ENCODE assay signal across 15 mouse cellular contexts in the genomic region with DNA sequence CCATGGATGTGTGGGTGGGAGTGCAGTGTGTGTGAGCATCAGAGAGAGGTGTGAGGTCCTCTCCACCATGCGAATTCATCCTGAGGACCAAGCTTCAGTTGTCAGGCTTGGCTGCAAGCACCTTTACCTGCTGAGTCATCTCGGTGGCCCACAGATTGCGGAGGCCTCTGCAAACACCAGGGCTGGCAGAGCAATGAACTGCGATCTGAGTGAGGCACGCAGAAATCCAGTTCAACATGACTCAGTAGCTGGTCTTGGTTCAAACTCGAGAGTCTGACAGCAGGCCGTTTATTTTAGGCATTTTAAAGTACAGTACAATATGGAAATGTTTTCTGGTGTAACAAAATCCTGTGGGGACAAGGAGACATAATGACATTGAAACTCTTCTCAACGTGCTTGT. TPM values are rescaled to one million over a fixed set of nuclear protein-coding genes. Genes with fewer than 3 reads are reported as not detected.
A peak's percentile ranks its signal among the peaks of the same experiment; 100 is the strongest.
DNase-seq lines count a peak whose midpoint lies in the region; ATAC-seq lines count a peak whose summit lies in the region.
"Had no signal": no experiment of that assay in that cellular context is flagged by ENCODE, and none has a peak within 500 bp of the region (broad histone marks: within the 10 kb centered on the region; RNA-seq: fewer than 3 reads in every experiment).

No protein-coding gene starts in this region.

- H3K4me1 ChIP-seq in heart, embryonic 14.5 days (ENCODE audit: control insufficient read depth in 2 of 2, insufficient read depth in 2 of 2, low read length in 2 of 2), result peaks cover 5 to 11% of the 10 kb centered on the region in 2 experiments; a peak in 2 of 4 replicates
- peaks cover 48% of the 10 kb centered on the region for H3K4me1 ChIP-seq in liver, embryonic 13.5 days (replicated peaks)
- H3K4me1 ChIP-seq in forebrain, embryonic 15.5 days, result no peaks in the 10 kb centered on the region

- no peak overlapping the region for H3K4me2 ChIP-seq in heart, embryonic 14.5 days (ENCODE audit: low read length)
- no peak overlapping the region for H3K4me2 ChIP-seq in liver, embryonic 13.5 days
- H3K4me2 ChIP-seq in forebrain, embryonic 15.5 days (replicated peaks), result no peak overlapping the region
- H3K4me2 ChIP-seq: embryonic facial prominence, embryonic 15.5 days; hindbrain, embryonic 12.5 days had no signal

- no peak overlapping the region for H3K4me3 ChIP-seq in heart, embryonic 14.5 days (ENCODE audit: control insufficient read depth in 1 of 2, insufficient read depth in 1 of 2, low read depth in 1 of 2, low read length in 2 of 2)
- no peak overlapping the region for H3K4me3 ChIP-seq in liver, embryonic 13.5 days (replicated peaks)
- H3K4me3 ChIP-seq in forebrain, embryonic 15.5 days, result no peak overlapping the region
- H3K4me3 ChIP-seq: embryonic facial prominence, embryonic 15.5 days; hindbrain, embryonic 12.5 days had no signal

- H3K9ac ChIP-seq in heart, embryonic 14.5 days (ENCODE audit: low read length), result no peak overlapping the region
- no peak overlapping the region for H3K9ac ChIP-seq in liver, embryonic 13.5 days
- no peak overlapping the region for H3K9ac ChIP-seq in forebrain, embryonic 15.5 days (replicated peaks)
- H3K9ac ChIP-seq: embryonic facial prominence, embryonic 15.5 days; hindbrain, embryonic 12.5 days had no signal

- ATAC-seq in heart, embryonic 14.5 days (ENCODE audit: insufficient number of reproducible peaks, insufficient read depth, low FRiP score, low read depth), result no peak
- no peak for ATAC-seq in liver, embryonic 13.5 days (ENCODE audit: low read depth)
- no peak for ATAC-seq in forebrain, embryonic 15.5 days (replicated peaks)

- no peak for DNase-seq in heart, postnatal 14 days
- peak; percentile 76 for DNase-seq in NIH3T3 (ENCODE audit: low read depth)
- peak; percentile 61 to 73 for DNase-seq in layer of hippocampus, adult 8-10 months (ENCODE audit: low spot score in 2 of 2)
- DNase-seq in liver, embryonic 13.5 days, result no peak
- no peak for DNase-seq in ovary, postnatal 36 days (ENCODE audit: low spot score)
- no peak for DNase-seq in cerebellum, adult 18-20 months
- DNase-seq: cerebellum, adult 11 months; kidney, postnatal 4 days; lung, postnatal 14 days had no signal

- intact Hi-C loops in heart, postnatal 14 days (cut with DNase I), result no loop called here

- WGBS in heart, embryonic 14.5 days, result 62% methylated on average over 8 of the region's 8 CpGs
- WGBS in liver, embryonic 13.5 days (ENCODE audit: insufficient replicate concordance), result 35% methylated on average over 8 of the region's 8 CpGs
- WGBS in forebrain, embryonic 15.5 days, result 90% methylated on average over 8 of the region's 8 CpGs

- no peaks in the 10 kb centered on the region for H3K27me3 ChIP-seq in heart, embryonic 14.5 days (ENCODE audit: control insufficient read depth, insufficient read depth, low read length)
- no peaks in the 10 kb centered on the region for H3K27me3 ChIP-seq in liver, embryonic 13.5 days
- H3K27me3 ChIP-seq in forebrain, embryonic 15.5 days, result no peaks in the 10 kb centered on the region
- H3K27me3 ChIP-seq: embryonic facial prominence, embryonic 15.5 days; hindbrain, embryonic 12.5 days had no signal

- 0 out of 2 replicates have a peak, but pooled peaks cover 5% of the 10 kb centered on the region for H3K36me3 ChIP-seq in heart, embryonic 14.5 days (ENCODE audit: control insufficient read depth, insufficient read depth, low read length)
- H3K36me3 ChIP-seq in liver, embryonic 13.5 days, result peaks cover 15% of the 10 kb centered on the region; the same call in 1 of the 2 replicates
- H3K36me3 ChIP-seq in forebrain, embryonic 15.5 days, result no peaks in the 10 kb centered on the region
- H3K36me3 ChIP-seq: embryonic facial prominence, embryonic 15.5 days; hindbrain, embryonic 12.5 days had no signal

- no peaks in the 10 kb centered on the region for H3K9me3 ChIP-seq in heart, embryonic 14.5 days (ENCODE audit: control insufficient read depth, low read length)
- no peaks in the 10 kb centered on the region for H3K9me3 ChIP-seq in liver, embryonic 13.5 days (replicated peaks)
- no peaks in the 10 kb centered on the region for H3K9me3 ChIP-seq in forebrain, embryonic 15.5 days
- H3K9me3 ChIP-seq: embryonic facial prominence, embryonic 15.5 days; hindbrain, embryonic 12.5 days had no signal

- H3K27ac ChIP-seq in heart, embryonic 14.5 days (replicated peaks in 1 of 2; ENCODE audit: control insufficient read depth in 1 of 2, insufficient read depth in 1 of 2, low read depth in 2 of 2, low read length in 2 of 2), result peak overlapping the region; percentile 8 to 16; a peak in 1 of 4 replicates
- H3K27ac ChIP-seq in liver, embryonic 13.5 days, result peak overlapping the region; percentile 5; the same call in 1 of the 2 replicates
- H3K27ac ChIP-seq in forebrain, embryonic 15.5 days (replicated peaks), result no peak overlapping the region
- H3K27ac ChIP-seq: embryonic facial prominence, embryonic 15.5 days; hindbrain, embryonic 12.5 days had no signal

RNA-seq across cellular contexts. Expression of gene Raver1, which starts 6.0 kb away (rescaled TPM):
- polyA plus RNA-seq in heart, embryonic 14.5 days (2014; fragmentation: Nextera tagmentation; extraction: Ambion mirVana), result 43.9 and 44.9 TPM in 2 replicates
- total RNA-seq in heart, postnatal 14 days (2021), result 10 to 100 TPM; 27.4 to 31.2 TPM
- total RNA-seq in layer of hippocampus, adult 8-10 months (2022), result 10 to 100 TPM; 26.7 to 35.4 (median 31.6) TPM
- polyA plus RNA-seq in liver, embryonic 13.5 days (2015; fragmentation: Nextera tagmentation; extraction: Ambion mirVana), result 18.4 and 27.0 TPM in 2 replicates
- polyA plus RNA-seq in forebrain, embryonic 15.5 days (2015; fragmentation: Nextera tagmentation; extraction: Ambion mirVana), result 36.8 and 42.0 TPM in 2 replicates

RNA-seq across cellular contexts. Expression of gene Gm38431, which starts 6.0 kb away (rescaled TPM):
- polyA plus RNA-seq in heart, embryonic 14.5 days (2014; fragmentation: Nextera tagmentation; extraction: Ambion mirVana), result 1.3 and 1.4 TPM in 2 replicates
- 1 to 10 TPM in 1 of 2 experiments, under 1 TPM in 1; 0.68 to 1.8 TPM for total RNA-seq in heart, postnatal 14 days (2021)
- 1 to 10 TPM; 2.7 to 5.4 (median 4.0) TPM for total RNA-seq in layer of hippocampus, adult 8-10 months (2022)
- polyA plus RNA-seq in liver, embryonic 13.5 days (2015; fragmentation: Nextera tagmentation; extraction: Ambion mirVana), result 1.3 and 1.6 TPM in 2 replicates
- 1.0 and 1.3 TPM in 2 replicates for polyA plus RNA-seq in forebrain, embryonic 15.5 days (2015; fragmentation: Nextera tagmentation; extraction: Ambion mirVana)

RNA-seq across cellular contexts. Expression of gene Fdx1l, which starts 24.4 kb away (rescaled TPM):
- 45.1 and 50.8 TPM in 2 replicates for polyA plus RNA-seq in heart, embryonic 14.5 days (2014; fragmentation: Nextera tagmentation; extraction: Ambion mirVana)
- total RNA-seq in heart, postnatal 14 days (2021), result 10 to 100 TPM; 25.4 to 26.8 TPM
- total RNA-seq in layer of hippocampus, adult 8-10 months (2022), result 10 to 100 TPM; 47.3 to 69.6 (median 59.3) TPM
- 36.6 and 41.0 TPM in 2 replicates for polyA plus RNA-seq in liver, embryonic 13.5 days (2015; fragmentation: Nextera tagmentation; extraction: Ambion mirVana)
- 52.2 and 58.9 TPM in 2 replicates for polyA plus RNA-seq in forebrain, embryonic 15.5 days (2015; fragmentation: Nextera tagmentation; extraction: Ambion mirVana)

RNA-seq across cellular contexts. Expression of gene Gm49373, which starts 24.9 kb away (rescaled TPM):
- polyA plus RNA-seq in heart, embryonic 14.5 days (2014; fragmentation: Nextera tagmentation; extraction: Ambion mirVana), result 0.12 and 0.49 TPM in 2 replicates
- under 1 TPM; 0.26 to 0.39 TPM for total RNA-seq in heart, postnatal 14 days (2021)
- total RNA-seq in layer of hippocampus, adult 8-10 months (2022), result 1 to 10 TPM; 1.2 to 2.3 (median 2.2) TPM
- polyA plus RNA-seq in liver, embryonic 13.5 days (2015; fragmentation: Nextera tagmentation; extraction: Ambion mirVana), result 0.56 and 0.68 TPM in 2 replicates
- 1.3 TPM in 2 replicates for polyA plus RNA-seq in forebrain, embryonic 15.5 days (2015; fragmentation: Nextera tagmentation; extraction: Ambion mirVana)

RNA-seq across cellular contexts. Expression of gene Zglp1, which starts 30.9 kb away (rescaled TPM):
- polyA plus RNA-seq in heart, embryonic 14.5 days (2014; fragmentation: Nextera tagmentation; extraction: Ambion mirVana), result 1.1 TPM in 1 of 2 replicates, not detected in the other
- total RNA-seq in heart, postnatal 14 days (2021), result not detected
- 1 to 10 TPM in 1 of 4 experiments, under 1 TPM in 1, not detected in 2; 0.87 to 1.1 TPM for total RNA-seq in layer of hippocampus, adult 8-10 months (2022)
- 0.38 TPM in 1 of 2 replicates, not detected in the other for polyA plus RNA-seq in liver, embryonic 13.5 days (2015; fragmentation: Nextera tagmentation; extraction: Ambion mirVana)
- 0.37 and 2.2 TPM in 2 replicates for polyA plus RNA-seq in forebrain, embryonic 15.5 days (2015; fragmentation: Nextera tagmentation; extraction: Ambion mirVana)
- polyA plus RNA-seq: gonadal fat pad, adult 2 months; hindbrain, embryonic 12.5 days; midbrain, postnatal 0 days had no signal

Comparison
In these comparisons a context has a peak if more than half of its experiments do, and no peak if none do; other contexts are left out.
1. DNase-seq: peak in NIH3T3 (single experiment) and layer of hippocampus, adult 8-10 months (2 of 2); none in heart, postnatal 14 days (0 of 2), liver, embryonic 13.5 days (single experiment), ovary, postnatal 36 days (single experiment) and cerebellum, adult 18-20 months (0 of 2).